Mouse (Mus musculus) MEL (cell line): Measurements from ENCODE around the gene B830017H08Rik. TPM values are rescaled to one million over a fixed set of nuclear protein-coding genes. Genes with fewer than 3 reads are reported as not detected.

Source experiments
- DNase-seq: peaks from one replicate; pipeline ENCODE4 v3.0.0; 2011; ENCODE audit warnings: low read depth, low spot score
- H3K27ac ChIP-seq: 2 replicates; pipeline ENCODE4 v1.5.1; 2012; ENCODE audit warnings: low read depth, mild to moderate bottlenecking, control low read depth, low read length, moderate library complexity; ENCODE audit not compliant: control insufficient read depth
- H3K27me3 ChIP-seq, 2 experiments: fragments of 150-350 bp in 1 of 2; sonication (generic) in 1 of 2; 2 replicates each; pipeline ENCODE4 v1.6.1; 2012; ENCODE audit warnings: low read length in 2 of 2, mild to moderate bottlenecking in 2 of 2, improper control_type of control experiment in 1 of 2, moderate library complexity in 1 of 2; ENCODE audit not compliant: insufficient read depth in 2 of 2, control insufficient read depth in 1 of 2
- H3K36me3 ChIP-seq, 2 experiments: 2 replicates each; pipeline ENCODE4 v1.6.1; 2012 to 2014; ENCODE audit warnings: low read length in 2 of 2, improper control_type of control experiment in 1 of 2, inconsistent platforms in 1 of 2, mild to moderate bottlenecking in 1 of 2; ENCODE audit not compliant: insufficient read depth in 2 of 2, control insufficient read depth in 1 of 2
- H3K4me1 ChIP-seq, 2 experiments: fragments of 150-350 bp in 1 of 2; sonication (generic) in 1 of 2; 2 replicates each; pipeline ENCODE4 v1.6.1; 2012; ENCODE audit warnings: low read length in 2 of 2, improper control_type of control experiment in 1 of 2, mild to moderate bottlenecking in 1 of 2; ENCODE audit not compliant: insufficient read depth in 2 of 2, control insufficient read depth in 1 of 2
- H3K4me3 ChIP-seq, 2 experiments: fragments of 150-350 bp in 1 of 2; sonication (generic) in 1 of 2; 2 replicates each; pipeline ENCODE4 v1.5.1; 2012; ENCODE audit warnings: low read depth in 2 of 2, low read length in 2 of 2, mild to moderate bottlenecking in 2 of 2, moderate library complexity in 2 of 2, control low read depth in 1 of 2, improper control_type of control experiment in 1 of 2; ENCODE audit not compliant: control insufficient read depth in 1 of 2, insufficient read depth in 1 of 2
- H3K79me2 ChIP-seq: 2 replicates; pipeline ENCODE4 v1.6.1; 2012; ENCODE audit warnings: mild to moderate bottlenecking, low read length, moderate library complexity; ENCODE audit not compliant: control insufficient read depth, poor library complexity, insufficient read depth
- H3K9ac ChIP-seq: 2 replicates; pipeline ENCODE4 v1.6.1; 2012; ENCODE audit warnings: low read depth, mild to moderate bottlenecking, control low read depth, low read length, moderate library complexity; ENCODE audit not compliant: control insufficient read depth, poor library complexity, severe bottlenecking
- H3K9me3 ChIP-seq: fragments of 150-350 bp; sonication (generic); replicated peaks from 2 replicates; pipeline ENCODE4 v1.6.1; 2012; ENCODE audit warnings: mild to moderate bottlenecking, low read length, improper control_type of control experiment, moderate library complexity; ENCODE audit not compliant: insufficient read depth
- BHLHE40 ChIP-seq: IDR thresholded peaks from 2 replicates; pipeline ENCODE4 v1.6.1; 2012; ENCODE audit warnings: low read depth, mild to moderate bottlenecking, inconsistent platforms, low read length, improper control_type of control experiment, borderline replicate concordance
- CHD1 ChIP-seq: IDR thresholded peaks from 2 replicates; pipeline ENCODE4 v1.6.1; 2012; ENCODE audit warnings: low read depth, mild to moderate bottlenecking, inconsistent platforms, low read length, improper control_type of control experiment
- CHD2 ChIP-seq: IDR thresholded peaks from 2 replicates; pipeline ENCODE4 v1.6.1; 2011; ENCODE audit warnings: low read length, improper control_type of control experiment
- CTCF ChIP-seq, 3 experiments: IDR thresholded peaks in 2 of 3; conservative IDR thresholded peaks in 1 of 3; 2 replicates each; pipeline ENCODE4 v1.5.1; 2011 to 2012; ENCODE audit warnings: low read length in 3 of 3, low read depth in 2 of 3, mild to moderate bottlenecking in 2 of 3, improper control_type of control experiment in 1 of 3, inconsistent platforms in 1 of 3, mixed read lengths in 1 of 3, moderate library complexity in 1 of 3; ENCODE audit not compliant: control insufficient read depth in 1 of 3, insufficient read depth in 1 of 3, poor library complexity in 1 of 3, severe bottlenecking in 1 of 3
- E2F4 ChIP-seq: IDR thresholded peaks from 2 replicates; pipeline ENCODE4 v1.6.1; 2011; ENCODE audit warnings: low read depth, low read length, improper control_type of control experiment, borderline replicate concordance
- ELF1 ChIP-seq: IDR thresholded peaks from 2 replicates; pipeline ENCODE4 v1.6.1; 2014; ENCODE audit warnings: low read depth, mild to moderate bottlenecking, inconsistent platforms, low read length, improper control_type of control experiment, moderate library complexity
- ETS1 ChIP-seq: IDR thresholded peaks from 2 replicates; pipeline ENCODE4 v1.6.1; 2012; ENCODE audit warnings: low read depth, mild to moderate bottlenecking, inconsistent platforms, low read length, improper control_type of control experiment, moderate library complexity
- HCFC1 ChIP-seq: IDR thresholded peaks from 2 replicates; pipeline ENCODE4 v1.6.1; 2012; ENCODE audit warnings: low read depth, mild to moderate bottlenecking, inconsistent platforms, low read length, improper control_type of control experiment, moderate library complexity
- JUND ChIP-seq: IDR thresholded peaks from 2 replicates; pipeline ENCODE4 v1.6.1; 2011; ENCODE audit warnings: low read depth, mild to moderate bottlenecking, improper control_type of control experiment, low read length
- KAT2A ChIP-seq: conservative IDR thresholded peaks from 2 replicates; pipeline ENCODE4 v1.6.1; 2012; ENCODE audit warnings: low read depth, low read length, improper control_type of control experiment, inconsistent platforms
- MAFK ChIP-seq: IDR thresholded peaks from 2 replicates; pipeline ENCODE4 v1.6.1; 2011; ENCODE audit warnings: low read depth, mild to moderate bottlenecking, low read length, improper control_type of control experiment, borderline replicate concordance
- MAZ ChIP-seq: IDR thresholded peaks from 2 replicates; pipeline ENCODE4 v1.6.1; 2012; ENCODE audit warnings: low read depth, mild to moderate bottlenecking, inconsistent platforms, low read length, improper control_type of control experiment
- MYC ChIP-seq: IDR thresholded peaks from 2 replicates; pipeline ENCODE4 v1.6.1; 2011; ENCODE audit warnings: low read depth, mild to moderate bottlenecking, low read length, improper control_type of control experiment, moderate library complexity
- POLR2A ChIP-seq, 2 experiments: IDR thresholded peaks; 2 replicates each; pipeline ENCODE4 v1.6.1; 2011 to 2012; ENCODE audit warnings: low read length in 2 of 2, mild to moderate bottlenecking in 2 of 2, control low read depth in 1 of 2, improper control_type of control experiment in 1 of 2, low read depth in 1 of 2, moderate library complexity in 1 of 2; ENCODE audit not compliant: control insufficient read depth in 1 of 2, insufficient read depth in 1 of 2, poor library complexity in 1 of 2
- POLR2AphosphoS5 ChIP-seq: IDR thresholded peaks from 2 replicates; pipeline ENCODE4 v1.6.1; 2012; ENCODE audit warnings: low read depth, borderline replicate concordance, mild to moderate bottlenecking, inconsistent platforms, low read length, moderate library complexity, mixed read lengths
- RAD21 ChIP-seq: IDR thresholded peaks from 2 replicates; pipeline ENCODE4 v1.6.1; 2011; ENCODE audit warnings: mild to moderate bottlenecking, low read depth, low read length, improper control_type of control experiment
- RCOR1 ChIP-seq: IDR thresholded peaks from 2 replicates; pipeline ENCODE4 v1.6.1; 2012; ENCODE audit warnings: low read depth, mild to moderate bottlenecking, inconsistent platforms, low read length, improper control_type of control experiment
- SIN3A ChIP-seq: IDR thresholded peaks from 2 replicates; pipeline ENCODE4 v1.6.1; 2012; ENCODE audit warnings: low read length, improper control_type of control experiment, inconsistent platforms
- SMC3 ChIP-seq: IDR thresholded peaks from 2 replicates; pipeline ENCODE4 v1.6.1; 2011; ENCODE audit warnings: low read depth, low read length, improper control_type of control experiment
- TAL1 ChIP-seq: IDR thresholded peaks from 2 replicates; pipeline ENCODE4 v1.6.1; 2012; ENCODE audit warnings: mild to moderate bottlenecking, inconsistent platforms, low read length, moderate library complexity, mixed read lengths
- TBP ChIP-seq: IDR thresholded peaks from 2 replicates; pipeline ENCODE4 v1.8.0; 2011; ENCODE audit warnings: low read depth, low read length, improper control_type of control experiment
- TCF12 ChIP-seq: IDR thresholded peaks from 2 replicates; pipeline ENCODE4 v1.6.1; 2014; ENCODE audit warnings: low read depth, mild to moderate bottlenecking, inconsistent platforms, low read length, improper control_type of control experiment, moderate library complexity
- USF1 ChIP-seq: IDR thresholded peaks from 2 replicates; pipeline ENCODE4 v1.6.1; 2014; ENCODE audit warnings: low read depth, mild to moderate bottlenecking, inconsistent platforms, low read length, improper control_type of control experiment, moderate library complexity
- USF2 ChIP-seq, 2 experiments: IDR thresholded peaks; 2 replicates each; pipeline ENCODE4 v1.6.1; 2011 to 2012; ENCODE audit warnings: improper control_type of control experiment in 2 of 2, low read length in 2 of 2, borderline replicate concordance in 1 of 2, inconsistent platforms in 1 of 2, low read depth in 1 of 2, mild to moderate bottlenecking in 1 of 2; ENCODE audit not compliant: insufficient read depth in 1 of 2
- ZC3H11A ChIP-seq: IDR thresholded peaks from 2 replicates; pipeline ENCODE4 v1.6.1; 2012; ENCODE audit warnings: low read depth, mild to moderate bottlenecking, inconsistent platforms, low read length, improper control_type of control experiment
- ZMIZ1 ChIP-seq: IDR thresholded peaks from 2 replicates; pipeline ENCODE4 v1.6.1; 2012; ENCODE audit warnings: low read depth, mild to moderate bottlenecking, inconsistent platforms, low read length, improper control_type of control experiment, moderate library complexity
- polyA plus RNA-seq, 2 experiments: library from polyadenylated mRNA; stranded (reverse) in 1 of 2; unstranded in 1 of 2; fragments of >175 nt in 1 of 2; fragments of >200 nt in 1 of 2; gene quantifications; 2 replicates each; pipeline versions ENCODE4 v1.2.1 to v1.2.4; 2012; ENCODE audit warnings: low replicate concordance in 2 of 2, low read depth in 1 of 2; ENCODE audit not compliant: insufficient read length in 2 of 2, insufficient read depth in 1 of 2, missing spikeins in 1 of 2
- total RNA-seq: library from RNA; depleted of rRNA; stranded (reverse); fragments of 300-350 nt; gene quantifications from 2 replicates; pipeline ENCODE4 v1.2.3, GENCODE M21; 2012

The B830017H08Rik gene
- total and polyA plus RNA-seq, 3 experiments = 0.06 TPM; not detected in 2

DNA sequence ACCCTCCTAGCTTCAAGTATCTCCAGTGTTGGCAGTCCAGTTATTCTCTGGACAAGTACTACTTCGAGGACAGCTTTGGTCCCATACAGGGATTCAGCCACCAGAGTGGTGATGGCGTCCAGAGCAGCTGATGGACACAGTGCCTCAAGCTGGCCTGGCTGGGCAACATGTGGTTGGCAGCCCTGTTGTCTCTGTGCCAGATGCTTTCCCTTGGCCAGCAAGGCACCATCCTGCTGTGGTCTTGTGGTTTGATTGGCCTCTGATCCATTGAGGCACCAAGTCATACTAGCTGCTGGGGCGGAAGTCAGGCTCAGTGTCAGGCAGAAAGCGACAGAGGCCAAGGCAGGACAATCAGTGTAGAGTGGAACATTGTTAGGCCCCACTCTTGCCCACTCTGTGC, 23.8 kb upstream of the B830017H08Rik start:
- Histone ChIP-seq H3K4me1 (peaks cover 2 to 31% of the 10 kb centered on the region in 2 experiments; a peak in 3 of 4 replicates), H3K79me2 (peaks cover 5% of the 10 kb centered on the region; the same call in 1 of the 2 replicates), H3K9ac (no peak overlapping the region), H3K4me3 (no peak overlapping the region), H3K27ac (no peak overlapping the region), H3K27me3 (no peaks in the 10 kb centered on the region), H3K9me3 (no peaks in the 10 kb centered on the region), H3K36me3 (peaks cover 0 to 5% of the 10 kb centered on the region in 2 experiments; a peak in 2 of 4 replicates)
- DNase-seq = no peak
- TF ChIP-seq ZMIZ1 = no peak
- no peak for TF ChIP-seq E2F4
- TF ChIP-seq MYC = no peak
- no peak for TF ChIP-seq TAL1

GRCm38 (mm10) chr16:17809711-17810110, 23.2 kb upstream of the B830017H08Rik start:
- H3K9me3 ChIP-seq = no peaks in the 10 kb centered on the region
- peaks cover 0 to 5% of the 10 kb centered on the region in 2 experiments; a peak in 2 of 4 replicates for H3K36me3 ChIP-seq
- H3K9ac ChIP-seq = no peak overlapping the region
- no peak overlapping the region for H3K4me3 ChIP-seq
- H3K4me1 ChIP-seq = peaks cover 2 to 29% of the 10 kb centered on the region in 2 experiments; a peak in 3 of 4 replicates
- peaks cover 5% of the 10 kb centered on the region; the same call in 1 of the 2 replicates for H3K79me2 ChIP-seq
- no peak for DNase-seq
- H3K27me3 ChIP-seq = no peaks in the 10 kb centered on the region
- H3K27ac ChIP-seq = no peak overlapping the region
- no peak for TF ChIP-seq RCOR1
- no peak for TF ChIP-seq MAFK
- no peak for TF ChIP-seq USF2 (IDR thresholded peaks at IDR 0.05; ENCODE audit: borderline replicate concordance in 1 of 2, insufficient read depth in 1 of 2, low read depth in 1 of 2, low read length in 2 of 2)
- TF ChIP-seq MYC = no peak
- TF ChIP-seq POLR2AphosphoS5 = no peak
- no peak for TF ChIP-seq JUND
- no peak for TF ChIP-seq CHD1
- no peak for TF ChIP-seq TAL1
- TF ChIP-seq SMC3 = no peak
- TF ChIP-seq, all 39 proteins: peak for 0

- peaks cover 2% of the 10 kb centered on the region; the same call in 1 of the 2 replicates for H3K79me2 ChIP-seq
- no peak overlapping the region for H3K27ac ChIP-seq
- peaks cover 2 to 12% of the 10 kb centered on the region in 2 experiments; a peak in 3 of 4 replicates for H3K4me1 ChIP-seq
- DNase-seq = peak; percentile 72
- peaks cover 0 to 5% of the 10 kb centered on the region in 2 experiments; a peak in 2 of 4 replicates for H3K36me3 ChIP-seq
- no peak overlapping the region for H3K4me3 ChIP-seq
- no peaks in the 10 kb centered on the region for H3K27me3 ChIP-seq
- no peak overlapping the region for H3K9ac ChIP-seq
- no peaks in the 10 kb centered on the region for H3K9me3 ChIP-seq
- TF ChIP-seq USF1 (no peak), ZMIZ1 (no peak), CTCF (IDR thresholded peaks at IDR 0.05 in 2 of 3, conservative IDR thresholded peaks at IDR 0.05 in 1 of 3; ENCODE audit: control insufficient read depth in 1 of 3, insufficient read depth in 1 of 3, low read depth in 2 of 3, low read length in 3 of 3, poor library complexity in 1 of 3, severe bottlenecking in 1 of 3) (peak; percentile 45 to 97 (median 90)), RAD21 (peak; percentile 97), HCFC1 (peak; percentile 13; the same call in 1 of the 2 replicates), ELF1 (no peak), CHD2 (no peak), KAT2A (no peak), RCOR1 (no peak), MAZ (no peak), ZC3H11A (peak; percentile 96), ETS1 (no peak), SIN3A (peak; percentile 54; the same call in 1 of the 2 replicates), TBP (0 out of 2 replicates have a peak, but pooled peaks have one; percentile 20), POLR2A (IDR thresholded peaks at IDR 0.05; ENCODE audit: control insufficient read depth in 1 of 2, insufficient read depth in 1 of 2, low read depth in 1 of 2, low read length in 2 of 2, poor library complexity in 1 of 2) (no peak), TCF12 (no peak), BHLHE40 (no peak), MYC (peak; percentile 30; the same call in 1 of the 2 replicates)
These were observed 20.8 kb upstream of the B830017H08Rik start for GRCm38 (mm10) chr16:17812120-17812519.
